Mouse (Mus musculus) hindbrain, embryonic 10.5 days (tissue): Measurements from ENCODE around the gene Ptprm. TPM values are rescaled to one million over a fixed set of nuclear protein-coding genes. Genes with fewer than 3 reads are reported as not detected.

Experiments used
- DNase-seq: peaks from one replicate; pipeline ENCODE4 v3.0.0-alpha.2; 2017; ENCODE audit warnings: low spot score
- H3K27ac ChIP-seq: fragments of 300-500 bp; sonication (generic); 2 replicates; pipeline ENCODE4 v1.5.1; 2016; ENCODE audit warnings: mild to moderate bottlenecking, moderate library complexity
- H3K27me3 ChIP-seq: fragments of 300-500 bp; sonication (generic); 2 replicates; pipeline ENCODE4 v1.6.1; 2016; ENCODE audit warnings: mild to moderate bottlenecking; ENCODE audit not compliant: poor library complexity, insufficient read depth, severe bottlenecking
- H3K36me3 ChIP-seq: fragments of 300-500 bp; sonication (generic); 2 replicates; pipeline ENCODE4 v1.6.1; 2016; ENCODE audit warnings: mild to moderate bottlenecking, moderate library complexity
- H3K4me1 ChIP-seq: fragments of 300-500 bp; sonication (generic); replicated peaks from 2 replicates; pipeline ENCODE4 v1.6.1; 2016; ENCODE audit warnings: mild to moderate bottlenecking
- H3K4me3 ChIP-seq: fragments of 300-500 bp; sonication (generic); 2 replicates; pipeline ENCODE4 v1.5.1; 2016; ENCODE audit warnings: mild to moderate bottlenecking, moderate library complexity
- H3K9me3 ChIP-seq: fragments of 300-500 bp; sonication (generic); 2 replicates; pipeline ENCODE4 v1.6.1; 2016; ENCODE audit warnings: mild to moderate bottlenecking, moderate library complexity
- WGBS: fragments of 180-500 bp; shearing (Covaris S2); methylation state at CpG from one replicate; pipeline ENCODE4 v1.1.7; 2016; 5-methylcytosine and 5-hydroxymethylcytosine counted together
- polyA plus RNA-seq: library from polyadenylated mRNA; unstranded; fragments of >200 nt; fragmentation: Nextera tagmentation; extraction: Ambion mirVana; gene quantifications from 2 replicates; pipeline ENCODE4 v1.2.1, GENCODE M21; 2016

The Ptprm gene
- polyA plus RNA-seq, 1 experiment from 2014 or later: 8.1 TPM

- Histone ChIP-seq H3K27me3 (no peaks in the 10 kb centered on the region), H3K36me3 (no peaks in the 10 kb centered on the region), H3K9me3 (no peaks in the 10 kb centered on the region), H3K4me1 (no peaks in the 10 kb centered on the region), H3K4me3 (no peak overlapping the region), H3K27ac (no peak overlapping the region)
- DNase-seq: no peak
- WGBS: 92% methylated on average over 6 of the region's 6 CpGs
Measured at GRCm38 (mm10) chr17:67264716-67265115, 89.5 kb downstream of the Ptprm start.

GRCm38 (mm10) chr17:67263024-67263423 lies 91.2 kb downstream of the Ptprm start:
- Histone ChIP-seq H3K9me3 (no peaks in the 10 kb centered on the region), H3K4me1 (no peaks in the 10 kb centered on the region), H3K4me3 (no peak overlapping the region), H3K36me3 (no peaks in the 10 kb centered on the region), H3K27me3 (no peaks in the 10 kb centered on the region), H3K27ac (no peak overlapping the region)
- 82% methylated on average over 1 of the region's 1 CpGs for WGBS
- DNase-seq: no peak

GRCm38 (mm10) chr17:67260016-67260415 lies 94.2 kb downstream of the Ptprm start:
- WGBS: 75% methylated on average over 4 of the region's 4 CpGs
- no peaks in the 10 kb centered on the region for H3K9me3 ChIP-seq
- H3K27me3 ChIP-seq: no peaks in the 10 kb centered on the region
- H3K36me3 ChIP-seq: no peaks in the 10 kb centered on the region
- no peak for DNase-seq
- no peaks in the 10 kb centered on the region for H3K4me1 ChIP-seq
- no peak overlapping the region for H3K4me3 ChIP-seq
- H3K27ac ChIP-seq: no peak overlapping the region

GRCm38 (mm10) chr17:67257780-67258179 lies 96.5 kb downstream of the Ptprm start:
- no peaks in the 10 kb centered on the region for H3K27me3 ChIP-seq
- WGBS: 70% methylated on average over 5 of the region's 5 CpGs
- no peak for DNase-seq
- H3K9me3 ChIP-seq: no peaks in the 10 kb centered on the region
- no peaks in the 10 kb centered on the region for H3K36me3 ChIP-seq
- no peaks in the 10 kb centered on the region for H3K4me1 ChIP-seq
- no peak overlapping the region for H3K27ac ChIP-seq
- H3K4me3 ChIP-seq: no peak overlapping the region

- no peaks in the 10 kb centered on the region for H3K27me3 ChIP-seq
- DNase-seq: no peak
- WGBS: 66% methylated on average over 6 of the region's 6 CpGs
- H3K9me3 ChIP-seq: no peaks in the 10 kb centered on the region
- no peak overlapping the region for H3K27ac ChIP-seq
- no peaks in the 10 kb centered on the region for H3K4me1 ChIP-seq
- H3K36me3 ChIP-seq: no peaks in the 10 kb centered on the region
- no peak overlapping the region for H3K4me3 ChIP-seq
Measured at GRCm38 (mm10) chr17:67256171-67256570, 98.1 kb downstream of the Ptprm start.

GRCm38 (mm10) chr17:67253445-67253844 lies 100.8 kb downstream of the Ptprm start:
- Histone ChIP-seq H3K9me3 (no peaks in the 10 kb centered on the region), H3K36me3 (no peaks in the 10 kb centered on the region), H3K4me3 (no peak overlapping the region), H3K27me3 (no peaks in the 10 kb centered on the region), H3K4me1 (no peaks in the 10 kb centered on the region), H3K27ac (no peak overlapping the region)
- WGBS: 73% methylated on average over 4 of the region's 4 CpGs
- no peak for DNase-seq

- H3K27me3 ChIP-seq: no peaks in the 10 kb centered on the region
- WGBS: 72% methylated on average over 6 of the region's 6 CpGs
- no peaks in the 10 kb centered on the region for H3K9me3 ChIP-seq
- no peak overlapping the region for H3K4me3 ChIP-seq
- no peak overlapping the region for H3K27ac ChIP-seq
- H3K4me1 ChIP-seq: no peaks in the 10 kb centered on the region
- DNase-seq: no peak
- no peaks in the 10 kb centered on the region for H3K36me3 ChIP-seq
Measured at GRCm38 (mm10) chr17:67252992-67253391, 101.3 kb downstream of the Ptprm start.

- 76% methylated on average over 4 of the region's 4 CpGs for WGBS
- H3K9me3 ChIP-seq: no peaks in the 10 kb centered on the region
- peaks cover 24% of the 10 kb centered on the region for H3K4me1 ChIP-seq
- H3K27ac ChIP-seq: no peak overlapping the region
- H3K4me3 ChIP-seq: no peak overlapping the region
- DNase-seq: no peak
- no peaks in the 10 kb centered on the region for H3K36me3 ChIP-seq
- no peaks in the 10 kb centered on the region for H3K27me3 ChIP-seq
Measured at GRCm38 (mm10) chr17:67245273-67245875, 108.9 kb downstream of the Ptprm start.

- Histone ChIP-seq H3K27ac (no peak overlapping the region), H3K9me3 (no peaks in the 10 kb centered on the region), H3K4me3 (no peak overlapping the region), H3K27me3 (no peaks in the 10 kb centered on the region), H3K36me3 (no peaks in the 10 kb centered on the region), H3K4me1 (peaks cover 24% of the 10 kb centered on the region)
- WGBS: 46% methylated on average over 12 of the region's 12 CpGs
- no peak for DNase-seq
Measured at GRCm38 (mm10) chr17:67242774-67243495, 111.3 kb downstream of the Ptprm start.

GRCm38 (mm10) chr17:67241951-67242773 lies 112.1 kb downstream of the Ptprm start:
- H3K27ac ChIP-seq: no peak overlapping the region
- WGBS: 72% methylated on average over 10 of the region's 10 CpGs
- H3K9me3 ChIP-seq: no peaks in the 10 kb centered on the region
- no peak overlapping the region for H3K4me3 ChIP-seq
- H3K27me3 ChIP-seq: no peaks in the 10 kb centered on the region
- H3K4me1 ChIP-seq: peaks cover 24% of the 10 kb centered on the region
- no peak for DNase-seq
- no peaks in the 10 kb centered on the region for H3K36me3 ChIP-seq

- no peak for DNase-seq
- H3K36me3 ChIP-seq: no peaks in the 10 kb centered on the region
- H3K4me1 ChIP-seq: peaks cover 14% of the 10 kb centered on the region
- H3K9me3 ChIP-seq: no peaks in the 10 kb centered on the region
- no peak overlapping the region for H3K27ac ChIP-seq
- H3K27me3 ChIP-seq: no peaks in the 10 kb centered on the region
- H3K4me3 ChIP-seq: no peak overlapping the region
- WGBS: 96% methylated on average over 7 of the region's 7 CpGs
Measured at GRCm38 (mm10) chr17:67238866-67239265, 115.4 kb downstream of the Ptprm start.

GRCm38 (mm10) chr17:67237407-67237806 lies 116.8 kb downstream of the Ptprm start:
- no peaks in the 10 kb centered on the region for H3K36me3 ChIP-seq
- H3K27me3 ChIP-seq: no peaks in the 10 kb centered on the region
- no peaks in the 10 kb centered on the region for H3K9me3 ChIP-seq
- peaks cover 5% of the 10 kb centered on the region for H3K4me1 ChIP-seq
- H3K27ac ChIP-seq: no peak overlapping the region
- H3K4me3 ChIP-seq: no peak overlapping the region
- 93% methylated on average over 10 of the region's 10 CpGs for WGBS
- DNase-seq: no peak

GRCm38 (mm10) chr17:67233063-67233462 lies 121.2 kb downstream of the Ptprm start:
- H3K27me3 ChIP-seq: no peaks in the 10 kb centered on the region
- 95% methylated on average over 9 of the region's 9 CpGs for WGBS
- no peak for DNase-seq
- H3K36me3 ChIP-seq: no peaks in the 10 kb centered on the region
- no peak overlapping the region for H3K27ac ChIP-seq
- no peaks in the 10 kb centered on the region; the same call in 1 of the 2 replicates for H3K4me1 ChIP-seq
- no peak overlapping the region for H3K4me3 ChIP-seq
- no peaks in the 10 kb centered on the region for H3K9me3 ChIP-seq
